Mouse (Mus musculus): ENCODE measurements around the gene Bcr. TPM values are rescaled to one million over a fixed set of nuclear protein-coding genes. Genes with fewer than 3 reads are reported as not detected.

The Bcr gene
- polyA plus RNA-seq, 1 experiment: 11.7 TPM

DNA sequence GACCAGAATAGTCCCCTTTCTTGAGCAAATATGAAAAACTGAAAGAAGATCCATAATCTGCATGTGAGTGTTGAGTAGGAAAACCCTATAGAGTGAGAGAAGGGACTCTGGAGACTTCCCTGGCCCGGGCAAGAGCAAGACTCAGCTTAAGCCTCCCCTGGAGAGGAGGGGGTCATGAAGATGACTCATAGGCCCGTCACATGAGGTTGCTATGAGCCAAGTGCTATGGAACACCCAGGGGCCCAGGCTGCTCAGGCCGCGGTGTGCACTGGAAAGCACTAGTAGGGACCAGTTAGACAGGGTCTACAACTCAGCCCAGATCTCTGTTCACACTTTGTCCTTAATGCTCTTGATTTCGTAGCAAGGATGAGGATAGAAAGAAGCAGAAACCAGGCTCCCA is 54.8 kb downstream of the Bcr start:
- TF ChIP-seq POLR2A (IDR thresholded peaks at IDR 0.05; ENCODE audit: control insufficient read depth, low read depth, low read length) (no peak), CTCF (IDR thresholded peaks at IDR 0.05; ENCODE audit: control insufficient read depth, insufficient read depth, insufficient replicate concordance, low read depth, low read length) (no peak)

DNA sequence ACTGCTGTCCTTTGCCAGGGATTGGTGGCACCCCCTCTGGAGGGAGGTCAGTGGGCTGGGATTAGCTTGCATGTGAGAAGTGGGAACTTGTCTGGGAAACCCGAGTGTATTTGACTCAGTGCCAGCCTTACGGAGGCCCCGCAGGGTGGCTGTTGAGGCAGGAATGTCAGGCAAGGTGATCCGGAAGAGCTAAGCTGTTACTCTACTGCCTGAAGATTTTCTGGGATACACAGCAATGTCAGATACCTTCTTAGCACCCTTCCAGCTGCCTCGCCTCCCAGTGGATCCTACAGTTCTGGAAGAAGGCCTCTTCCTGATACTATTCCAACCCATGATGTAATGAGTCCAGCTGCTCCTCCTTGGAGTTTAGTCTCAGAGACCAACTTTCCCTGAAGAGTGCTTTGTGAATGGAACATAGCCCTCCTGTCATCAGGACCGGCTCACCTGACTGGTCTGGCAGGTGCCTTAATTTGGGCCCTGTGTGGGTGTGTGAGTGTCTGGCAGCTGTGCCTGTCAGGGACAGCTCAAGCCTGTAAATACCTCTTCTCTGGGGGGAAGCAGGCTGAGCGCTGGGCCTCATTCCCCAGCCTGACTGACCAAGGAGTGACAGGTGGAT is 56.6 kb downstream of the Bcr start:
- Histone ChIP-seq H3K36me3 (ENCODE audit: control insufficient read depth, insufficient read depth, low read length) (no peaks in the 10 kb centered on the region), H3K27ac (ENCODE audit: control insufficient read depth, insufficient read depth, low read depth, low read length) (no peak overlapping the region), H3K27me3 (ENCODE audit: control insufficient read depth, insufficient read depth, low read length) (no peaks in the 10 kb centered on the region)

More for the DNA sequence above, 54.8 kb downstream of the Bcr start:
- Histone ChIP-seq H3K4me3 (ENCODE audit: control insufficient read depth, low read depth, low read length) (no peak overlapping the region), H3K36me3 (ENCODE audit: control insufficient read depth, insufficient read depth, low read length) (no peaks in the 10 kb centered on the region), H3K4me1 (ENCODE audit: control insufficient read depth, insufficient read depth, low read length) (no peaks in the 10 kb centered on the region; the same call in 1 of the 2 replicates), H3K27ac (ENCODE audit: control insufficient read depth, insufficient read depth, low read depth, low read length) (no peak overlapping the region), H3K27me3 (ENCODE audit: control insufficient read depth, insufficient read depth, low read length) (no peaks in the 10 kb centered on the region)

DNA sequence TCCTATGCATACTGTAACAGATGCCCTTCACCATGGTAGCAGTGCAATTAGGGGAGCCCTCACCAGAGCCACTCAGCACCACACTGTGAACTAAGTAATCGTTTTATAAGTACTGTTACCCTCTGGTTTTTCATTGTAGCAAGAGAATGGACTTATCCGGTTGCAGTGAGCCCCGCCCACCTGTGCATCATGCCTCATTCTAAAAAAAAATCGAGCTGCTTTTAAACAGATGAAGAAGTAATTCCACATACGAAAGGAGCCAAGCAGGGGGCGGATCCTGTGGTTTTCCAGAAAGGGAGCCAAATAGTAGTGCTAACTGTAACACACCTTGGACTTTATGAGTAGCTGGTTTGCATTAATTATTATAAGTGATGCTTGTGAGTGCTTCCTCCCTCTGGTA is 58.1 kb downstream of the Bcr start:
- no peaks in the 10 kb centered on the region; the same call in 1 of the 2 replicates for H3K4me1 ChIP-seq (ENCODE audit: control insufficient read depth, insufficient read depth, low read length)
- TF ChIP-seq POLR2A (IDR thresholded peaks at IDR 0.05; ENCODE audit: control insufficient read depth, low read depth, low read length) (no peak), CTCF (IDR thresholded peaks at IDR 0.05; ENCODE audit: control insufficient read depth, insufficient read depth, insufficient replicate concordance, low read depth, low read length) (no peak)
- no peaks in the 10 kb centered on the region for H3K27me3 ChIP-seq (ENCODE audit: control insufficient read depth, insufficient read depth, low read length)
- no peak overlapping the region for H3K4me3 ChIP-seq (ENCODE audit: control insufficient read depth, low read depth, low read length)
- H3K27ac ChIP-seq (ENCODE audit: control insufficient read depth, insufficient read depth, low read depth, low read length): no peak overlapping the region
- H3K36me3 ChIP-seq (ENCODE audit: control insufficient read depth, insufficient read depth, low read length): no peaks in the 10 kb centered on the region

More for the DNA sequence above, 56.6 kb downstream of the Bcr start:
- no peak for TF ChIP-seq CTCF (IDR thresholded peaks at IDR 0.05; ENCODE audit: control insufficient read depth, insufficient read depth, insufficient replicate concordance, low read depth, low read length)
- TF ChIP-seq POLR2A (IDR thresholded peaks at IDR 0.05; ENCODE audit: control insufficient read depth, low read depth, low read length): no peak
- no peak overlapping the region for H3K4me3 ChIP-seq (ENCODE audit: control insufficient read depth, low read depth, low read length)
- H3K4me1 ChIP-seq (ENCODE audit: control insufficient read depth, insufficient read depth, low read length): no peaks in the 10 kb centered on the region; the same call in 1 of the 2 replicates

DNA sequence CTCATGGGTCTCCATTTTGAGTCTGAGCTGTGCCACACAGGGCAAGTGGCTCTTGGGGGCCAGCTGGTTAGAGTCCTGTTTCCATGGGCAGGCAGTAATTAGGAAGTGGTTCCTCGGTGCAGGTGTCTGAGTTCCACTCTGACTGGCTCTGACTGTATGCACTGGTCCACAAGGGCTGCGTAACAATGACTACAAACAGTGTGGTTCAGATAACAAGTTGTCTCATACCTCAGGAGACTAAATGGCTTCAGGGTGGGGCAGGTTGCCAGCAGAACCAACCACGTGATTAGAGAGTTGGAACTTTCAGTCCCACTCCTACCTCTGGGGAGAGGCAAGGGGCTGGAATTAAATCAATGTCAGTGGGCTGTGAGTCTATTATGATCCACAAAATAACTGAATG is 59.0 kb downstream of the Bcr start:
- TF ChIP-seq POLR2A (IDR thresholded peaks at IDR 0.05; ENCODE audit: control insufficient read depth, low read depth, low read length) (no peak), CTCF (IDR thresholded peaks at IDR 0.05; ENCODE audit: control insufficient read depth, insufficient read depth, insufficient replicate concordance, low read depth, low read length) (no peak)
- no peaks in the 10 kb centered on the region; the same call in 1 of the 2 replicates for H3K4me1 ChIP-seq (ENCODE audit: control insufficient read depth, insufficient read depth, low read length)

DNA sequence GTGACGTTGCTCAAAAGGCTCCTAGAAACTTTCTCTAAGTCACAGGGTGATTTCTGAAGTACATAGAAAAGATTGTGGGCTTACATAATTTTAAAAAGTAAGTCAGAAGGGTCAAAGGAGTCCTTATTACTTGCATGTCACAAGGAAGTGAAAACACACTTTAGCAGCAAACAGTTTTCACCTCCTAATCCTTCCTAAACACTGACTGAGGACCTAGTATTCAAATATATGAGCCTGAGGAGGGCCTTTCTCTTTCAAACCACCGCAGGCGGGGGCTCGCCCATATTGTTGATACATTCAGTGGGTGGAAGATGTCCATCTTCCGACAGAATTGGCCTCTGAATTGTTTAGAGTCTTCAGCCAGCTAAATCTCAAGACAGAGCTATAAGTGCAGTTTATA is 59.8 kb downstream of the Bcr start:
- TF ChIP-seq CTCF (IDR thresholded peaks at IDR 0.05; ENCODE audit: control insufficient read depth, insufficient read depth, insufficient replicate concordance, low read depth, low read length) (no peak), POLR2A (IDR thresholded peaks at IDR 0.05; ENCODE audit: control insufficient read depth, low read depth, low read length) (no peak)
- Histone ChIP-seq H3K4me3 (ENCODE audit: control insufficient read depth, low read depth, low read length) (no peak overlapping the region), H3K27ac (ENCODE audit: control insufficient read depth, insufficient read depth, low read depth, low read length) (no peak overlapping the region), H3K36me3 (ENCODE audit: control insufficient read depth, insufficient read depth, low read length) (no peaks in the 10 kb centered on the region), H3K4me1 (ENCODE audit: control insufficient read depth, insufficient read depth, low read length) (no peaks in the 10 kb centered on the region; the same call in 1 of the 2 replicates), H3K27me3 (ENCODE audit: control insufficient read depth, insufficient read depth, low read length) (no peaks in the 10 kb centered on the region)

More for the DNA sequence above, 59.0 kb downstream of the Bcr start:
- no peak overlapping the region for H3K27ac ChIP-seq (ENCODE audit: control insufficient read depth, insufficient read depth, low read depth, low read length)
- H3K36me3 ChIP-seq (ENCODE audit: control insufficient read depth, insufficient read depth, low read length): no peaks in the 10 kb centered on the region
- no peaks in the 10 kb centered on the region for H3K27me3 ChIP-seq (ENCODE audit: control insufficient read depth, insufficient read depth, low read length)
- H3K4me3 ChIP-seq (ENCODE audit: control insufficient read depth, low read depth, low read length): no peak overlapping the region

DNA sequence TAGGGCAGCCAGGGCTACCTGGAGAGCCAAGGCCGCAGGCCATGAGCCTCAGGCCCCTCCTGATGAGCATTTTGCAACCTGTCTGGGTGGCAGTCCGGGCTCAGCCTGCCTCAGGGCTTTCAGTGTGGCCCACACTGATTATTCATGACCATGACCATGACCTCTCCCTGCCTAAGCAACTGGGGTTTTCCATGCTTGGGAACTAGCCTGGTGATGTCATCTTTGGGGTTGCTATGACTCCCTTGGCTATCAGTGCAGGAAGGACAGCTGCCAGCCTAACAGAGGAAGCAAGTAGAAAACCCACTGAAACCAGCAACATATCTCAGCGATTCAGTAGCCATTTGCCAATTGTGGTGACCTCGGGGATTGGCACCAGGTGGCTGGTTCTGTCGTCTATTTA is 60.6 kb downstream of the Bcr start:
- H3K36me3 ChIP-seq (ENCODE audit: control insufficient read depth, insufficient read depth, low read length): no peaks in the 10 kb centered on the region
- H3K4me1 ChIP-seq (ENCODE audit: control insufficient read depth, insufficient read depth, low read length): no peaks in the 10 kb centered on the region; the same call in 1 of the 2 replicates
- H3K27me3 ChIP-seq (ENCODE audit: control insufficient read depth, insufficient read depth, low read length): no peaks in the 10 kb centered on the region
- H3K4me3 ChIP-seq (ENCODE audit: control insufficient read depth, low read depth, low read length): no peak overlapping the region
- TF ChIP-seq CTCF (IDR thresholded peaks at IDR 0.05; ENCODE audit: control insufficient read depth, insufficient read depth, insufficient replicate concordance, low read depth, low read length): no peak
- TF ChIP-seq POLR2A (IDR thresholded peaks at IDR 0.05; ENCODE audit: control insufficient read depth, low read depth, low read length): no peak
- no peak overlapping the region for H3K27ac ChIP-seq (ENCODE audit: control insufficient read depth, insufficient read depth, low read depth, low read length)

DNA sequence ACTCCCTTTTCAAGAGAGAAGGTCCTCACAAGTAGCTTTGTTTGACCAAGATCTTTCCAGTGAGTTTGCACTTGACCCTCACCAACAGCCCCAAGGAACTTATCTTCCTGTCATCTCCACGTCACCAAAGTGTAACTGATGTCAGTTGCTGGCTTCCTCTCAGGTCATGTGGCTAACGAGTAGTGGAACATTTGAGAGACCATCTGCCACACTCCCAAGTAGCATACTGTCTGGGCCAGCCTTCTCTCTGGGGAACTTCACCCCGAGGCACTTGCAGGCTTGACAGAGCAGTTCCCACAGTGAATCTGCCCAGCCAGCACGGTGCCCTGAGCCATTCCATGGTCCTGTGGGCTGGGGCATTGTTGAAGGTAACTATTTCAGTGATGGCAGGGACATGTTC is 65.2 kb downstream of the Bcr start:
- TF ChIP-seq POLR2A (IDR thresholded peaks at IDR 0.05; ENCODE audit: control insufficient read depth, low read depth, low read length) (no peak), CTCF (IDR thresholded peaks at IDR 0.05; ENCODE audit: control insufficient read depth, insufficient read depth, insufficient replicate concordance, low read depth, low read length) (no peak)
- Histone ChIP-seq H3K27me3 (ENCODE audit: control insufficient read depth, insufficient read depth, low read length) (no peaks in the 10 kb centered on the region), H3K4me3 (ENCODE audit: control insufficient read depth, low read depth, low read length) (no peak overlapping the region), H3K36me3 (ENCODE audit: control insufficient read depth, insufficient read depth, low read length) (no peaks in the 10 kb centered on the region), H3K27ac (ENCODE audit: control insufficient read depth, insufficient read depth, low read depth, low read length) (no peak overlapping the region), H3K4me1 (ENCODE audit: control insufficient read depth, insufficient read depth, low read length) (no peaks in the 10 kb centered on the region)

Data from testis, adult 2 months (tissue).